Mouse (Mus musculus) macrophage (primary cell): ENCODE measurements around the gene Adat1. TPM values are rescaled to one million over a fixed set of nuclear protein-coding genes. Genes with fewer than 3 reads are reported as not detected.

Experiments
- polyA plus RNA-seq: library from polyadenylated mRNA; stranded (reverse); fragments of 250-400 nt; gene quantifications from 3 replicates; pipeline ENCODE4 v1.2.4, GENCODE M21; 2018; ENCODE audit warnings: inconsistent platforms

Gene Adat1
- polyA plus RNA-seq, 1 experiment from 2014 or later, result 0.93 TPM

Other genes starting within 250 kb of the Adat1 start
- 0.06 to 0.35 TPM (median 0.07 TPM) in 3 replicates for gene Bcar1, start 248.5 kb downstream of the Adat1 start, polyA plus RNA-seq
- gene Cfdp1, start 138.0 kb downstream of the Adat1 start, polyA plus RNA-seq, result 61.2 to 192 TPM (median 103 TPM) in 3 replicates
- gene Tmem170, start 115.6 kb downstream of the Adat1 start, polyA plus RNA-seq, result 0.53 to 0.90 TPM (median 0.80 TPM) in 3 replicates
- gene Chst5, start 81.9 kb downstream of the Adat1 start, polyA plus RNA-seq, result not detected in 3 replicates
- gene Tmem231, start 58.4 kb downstream of the Adat1 start, polyA plus RNA-seq, result 0.35 to 0.98 TPM (median 0.72 TPM) in 3 replicates
- 61.3 to 79.8 TPM (median 77.3 TPM) in 3 replicates for gene Gabarapl2, start 51.6 kb downstream of the Adat1 start, polyA plus RNA-seq
- 45.9 to 89.3 TPM (median 65.7 TPM) in 3 replicates for gene Kars, start 19.0 kb upstream of the Adat1 start, polyA plus RNA-seq
- gene Terf2ip, start 19.1 kb upstream of the Adat1 start, polyA plus RNA-seq, result 9.5 to 15.2 TPM (median 11.1 TPM) in 3 replicates
- gene Gm6793, start 22.7 kb upstream of the Adat1 start, polyA plus RNA-seq, result 0.19 to 0.27 TPM in 2 of 3 replicates, not detected in the other